Mouse (Mus musculus) limb, embryonic 15.5 days (tissue): Measurements from ENCODE around the gene Syngr1. TPM values are rescaled to one million over a fixed set of nuclear protein-coding genes. Genes with fewer than 3 reads are reported as not detected.

Experiments used
- microRNA-seq: library from miRNA; unstranded; fragments of <30 nt; microRNA quantifications from one replicate; pipeline ENCODE4, GENCODE M21; 2016
- polyA plus RNA-seq: library from polyadenylated mRNA; unstranded; fragments of >200 nt; fragmentation: Nextera tagmentation; extraction: Ambion mirVana; gene quantifications from 2 replicates; pipeline ENCODE4 v1.2.1, GENCODE M21; 2015

Gene Syngr1
- polyA plus RNA-seq, 1 experiment from 2014 or later = 10.4 TPM

Small RNAs within 50 kb of the gene (microRNA-seq; reads per million reads assigned to microRNA genes)
- 24.6 reads per million, percentile 34 among the genes with 10 or more reads in this experiment for gene Snord43

Other genes starting within 250 kb of the Syngr1 start
- 14.7 and 15.3 TPM in 2 replicates for gene Apobec3, start 199.7 kb upstream of the Syngr1 start, polyA plus RNA-seq
- gene Cbx7, start 120.2 kb upstream of the Syngr1 start, polyA plus RNA-seq = 2.4 and 2.8 TPM in 2 replicates
- 3.1 TPM in 2 replicates for gene Pdgfb, start 76.4 kb upstream of the Syngr1 start, polyA plus RNA-seq
- gene Rpl3, start 534 bp downstream of the Syngr1 start, polyA plus RNA-seq = 1,003 and 1,080 TPM in 2 replicates
- gene Tab1, start 41.8 kb downstream of the Syngr1 start, polyA plus RNA-seq = 33.8 and 34.7 TPM in 2 replicates
- 3.4 and 3.5 TPM in 2 replicates for gene Mgat3, start 82.4 kb downstream of the Syngr1 start, polyA plus RNA-seq
- gene Mief1, start 142.7 kb downstream of the Syngr1 start, polyA plus RNA-seq = 25.6 and 27.7 TPM in 2 replicates
- gene AC140267.1, start 144.5 kb downstream of the Syngr1 start, polyA plus RNA-seq = not detected in 2 replicates
- gene Atf4, start 163.8 kb downstream of the Syngr1 start, polyA plus RNA-seq = 145 and 160 TPM in 2 replicates
- gene Rps19bp1, start 173.0 kb downstream of the Syngr1 start, polyA plus RNA-seq = 47.9 and 57.0 TPM in 2 replicates
- gene Cacna1i, start 195.9 kb downstream of the Syngr1 start, polyA plus RNA-seq = 0.02 and 0.06 TPM in 2 replicates